Mouse (Mus musculus) megakaryocyte, embryonic 14.5 days (primary cell): ENCODE measurements around the gene Cbx7.

Experiments used
- FLI1 ChIP-seq: IDR thresholded peaks from 2 replicates; pipeline ENCODE4 v1.6.1; 2012; ENCODE audit warnings: low read length, inconsistent platforms, mixed read lengths
- GATA1 ChIP-seq: IDR thresholded peaks from 3 replicates; pipeline ENCODE4 v1.6.1; 2012; ENCODE audit warnings: mixed read lengths, low read length, inconsistent platforms, borderline replicate concordance

- TF ChIP-seq GATA1 = no peak
- no peak for TF ChIP-seq FLI1
Observed at GRCm38 (mm10) chr15:79996781-79997180, 25.9 kb upstream of the Cbx7 start.
